Mouse (Mus musculus) intestine, embryonic 15.5 days (tissue): ENCODE measurements around the gene Olfr1215. TPM values are rescaled to one million over a fixed set of nuclear protein-coding genes. Genes with fewer than 3 reads are reported as not detected.
"Not testable (repeated sequence)": the region's sequence is repeated elsewhere in the genome, so short reads cannot be mapped to it uniquely, and the experiment has no call there.

Experiments
- ATAC-seq: fragments of 200-750 bp; cut with Nextera tagmentation; 2 replicates; pipeline ENCODE4 v1.8.0; 2017; ENCODE audit warnings: moderate TSS enrichment, moderate library complexity
- H3K27ac ChIP-seq: fragments of 300-500 bp; sonication (generic); 2 replicates; pipeline ENCODE4 v1.5.1; 2015; ENCODE audit warnings: mild to moderate bottlenecking, inconsistent platforms
- H3K27me3 ChIP-seq: fragments of 300-500 bp; sonication (generic); replicated peaks from 2 replicates; pipeline ENCODE4 v1.6.1; 2015; ENCODE audit warnings: inconsistent platforms
- H3K36me3 ChIP-seq: fragments of 300-500 bp; sonication (generic); 2 replicates; pipeline ENCODE4 v1.6.1; 2015; ENCODE audit warnings: inconsistent platforms
- H3K4me1 ChIP-seq: fragments of 300-500 bp; sonication (generic); replicated peaks from 2 replicates; pipeline ENCODE4 v1.6.1; 2015; ENCODE audit warnings: inconsistent platforms
- H3K4me2 ChIP-seq: fragments of 300-500 bp; sonication (generic); replicated peaks from 2 replicates; pipeline ENCODE4 v1.6.1; 2015; ENCODE audit warnings: mild to moderate bottlenecking, inconsistent platforms
- H3K4me3 ChIP-seq: fragments of 300-500 bp; sonication (generic); replicated peaks from 2 replicates; pipeline ENCODE4 v1.5.1; 2015; ENCODE audit warnings: inconsistent platforms
- H3K9ac ChIP-seq: fragments of 300-500 bp; sonication (generic); 2 replicates; pipeline ENCODE4 v1.6.1; 2015; ENCODE audit warnings: inconsistent platforms
- H3K9me3 ChIP-seq: fragments of 300-500 bp; sonication (generic); 2 replicates; pipeline ENCODE4 v1.6.1; 2016; ENCODE audit warnings: inconsistent platforms
- WGBS: fragments of 180-500 bp; shearing (Covaris S2); methylation state at CpG from one replicate; pipeline ENCODE4 v1.1.7; 2015; 5-methylcytosine and 5-hydroxymethylcytosine counted together
- polyA plus RNA-seq: library from polyadenylated mRNA; unstranded; fragments of >200 nt; fragmentation: Nextera tagmentation; extraction: Ambion mirVana; gene quantifications from 2 replicates; pipeline ENCODE4 v1.2.1, GENCODE M21; 2015

The Olfr1215 gene
- polyA plus RNA-seq, result not detected in 2 replicates

- H3K36me3 ChIP-seq, result no peaks in the 10 kb centered on the region
- no peak within 1 kb of the TSS for H3K27ac ChIP-seq
- H3K4me1 ChIP-seq, result no peaks in the 10 kb centered on the region
- no peaks in the 10 kb centered on the region for H3K27me3 ChIP-seq
- no peak within 1 kb of the TSS for H3K4me3 ChIP-seq
- H3K4me2 ChIP-seq, result no peak within 1 kb of the TSS
- ATAC-seq, result no peak
- WGBS, result 70% methylated on average over 2 of the region's 2 CpGs
- no peak within 1 kb of the TSS for H3K9ac ChIP-seq
- no peaks in the 10 kb centered on the region for H3K9me3 ChIP-seq
Measured at GRCm38 (mm10) chr2:89006873-89007272, at the start of gene Olfr1215. Gene Olfr1215, minus strand, starts transcription at chr2:89006973.

- H3K4me2 ChIP-seq, result no peak within 1 kb of the TSS
- 65% methylated on average over 2 of the region's 2 CpGs for WGBS
- H3K9me3 ChIP-seq, result no peaks in the 10 kb centered on the region
- H3K27ac ChIP-seq, result no peak within 1 kb of the TSS
- no peak within 1 kb of the TSS for H3K9ac ChIP-seq
- no peak for ATAC-seq
- no peaks in the 10 kb centered on the region for H3K36me3 ChIP-seq
- no peak within 1 kb of the TSS for H3K4me3 ChIP-seq
- H3K4me1 ChIP-seq, result no peaks in the 10 kb centered on the region
- no peaks in the 10 kb centered on the region for H3K27me3 ChIP-seq
Measured at GRCm38 (mm10) chr2:89031965-89032364, 25.2 kb upstream of the Olfr1215 start, which contains the start of gene Olfr1217. Gene Olfr1217, minus strand, starts transcription at chr2:89032065.

- WGBS, result 70% methylated on average over 3 of the region's 3 CpGs
- not testable (repeated sequence) for H3K9me3 ChIP-seq, H3K4me2 ChIP-seq, ATAC-seq, H3K36me3 ChIP-seq, H3K4me3 ChIP-seq, H3K27me3 ChIP-seq, H3K4me1 ChIP-seq, H3K27ac ChIP-seq, H3K9ac ChIP-seq
Measured at GRCm38 (mm10) chr2:89021436-89021835, 14.7 kb upstream of the Olfr1215 start.

GRCm38 (mm10) chr2:89018240-89018639 lies 11.5 kb upstream of the Olfr1215 start, which contains the start of gene Olfr1216:
Gene Olfr1216, minus strand, starts transcription at chr2:89018340.
- Histone ChIP-seq H3K4me1 (no peaks in the 10 kb centered on the region), H3K9me3 (no peaks in the 10 kb centered on the region), H3K9ac (no peak within 1 kb of the TSS), H3K36me3 (no peaks in the 10 kb centered on the region), H3K4me3 (no peak within 1 kb of the TSS), H3K4me2 (no peak within 1 kb of the TSS), H3K27ac (no peak within 1 kb of the TSS), H3K27me3 (no peaks in the 10 kb centered on the region)
- WGBS, result 71% methylated on average over 1 of the region's 1 CpGs
- no peak for ATAC-seq

- no peaks in the 10 kb centered on the region for H3K27me3 ChIP-seq
- no peak within 1 kb of the TSS for H3K27ac ChIP-seq
- no peak for ATAC-seq
- no peak within 1 kb of the TSS for H3K4me3 ChIP-seq
- H3K9me3 ChIP-seq, result no peaks in the 10 kb centered on the region
- no peak within 1 kb of the TSS for H3K9ac ChIP-seq
- WGBS, result 86% methylated on average over 1 of the region's 1 CpGs
- no peaks in the 10 kb centered on the region for H3K36me3 ChIP-seq
- H3K4me1 ChIP-seq, result no peaks in the 10 kb centered on the region
- no peak within 1 kb of the TSS for H3K4me2 ChIP-seq
Measured at GRCm38 (mm10) chr2:88992553-88992952, 14.2 kb downstream of the Olfr1215 start, which contains the start of gene Olfr1214. Gene Olfr1214, minus strand, starts transcription at chr2:88992653.

- no peak within 1 kb of the TSS for H3K27ac ChIP-seq
- no peak within 1 kb of the TSS for H3K4me2 ChIP-seq
- ATAC-seq, result no peak
- 85% methylated on average over 1 of the region's 1 CpGs for WGBS
- no peak within 1 kb of the TSS for H3K9ac ChIP-seq
- H3K4me3 ChIP-seq, result no peak within 1 kb of the TSS
- H3K9me3 ChIP-seq, result no peaks in the 10 kb centered on the region
- no peaks in the 10 kb centered on the region for H3K4me1 ChIP-seq
- H3K27me3 ChIP-seq, result no peaks in the 10 kb centered on the region
- no peaks in the 10 kb centered on the region for H3K36me3 ChIP-seq
Measured at GRCm38 (mm10) chr2:88980181-88980580, 26.6 kb downstream of the Olfr1215 start, which contains the start of gene Gm13762. Gene Gm13762, minus strand, starts transcription at chr2:88980281.

- no peak within 1 kb of the TSS for H3K27ac ChIP-seq
- no peak within 1 kb of the TSS for H3K4me3 ChIP-seq
- no peaks in the 10 kb centered on the region for H3K27me3 ChIP-seq
- no peak within 1 kb of the TSS for H3K9ac ChIP-seq
- no peaks in the 10 kb centered on the region for H3K36me3 ChIP-seq
- no peaks in the 10 kb centered on the region for H3K4me1 ChIP-seq
- H3K9me3 ChIP-seq, result no peaks in the 10 kb centered on the region
- H3K4me2 ChIP-seq, result no peak within 1 kb of the TSS
- ATAC-seq, result no peak
Measured at GRCm38 (mm10) chr2:88953669-88954068, 53.1 kb downstream of the Olfr1215 start, which contains the start of gene Olfr1212. Gene Olfr1212, plus strand, starts transcription at chr2:88953969.

Other genes starting within 250 kb of the Olfr1215 start
- gene Olfr1199, start 246.5 kb downstream of the Olfr1215 start, polyA plus RNA-seq, result not detected in 2 replicates
- gene Olfr1200, start 236.5 kb downstream of the Olfr1215 start, polyA plus RNA-seq, result not detected in 2 replicates
- gene Olfr1201, start 213.9 kb downstream of the Olfr1215 start, polyA plus RNA-seq, result not detected in 2 replicates
- gene Olfr1202, start 192.5 kb downstream of the Olfr1215 start, polyA plus RNA-seq, result not detected in 2 replicates
- gene Olfr1205, start 177.2 kb downstream of the Olfr1215 start, polyA plus RNA-seq, result not detected in 2 replicates
- not detected in 2 replicates for gene Olfr1204, start 157.7 kb downstream of the Olfr1215 start, polyA plus RNA-seq
- not detected in 2 replicates for gene Olfr1206, start 143.7 kb downstream of the Olfr1215 start, polyA plus RNA-seq
- not detected in 2 replicates for gene Olfr1208, start 104.7 kb downstream of the Olfr1215 start, polyA plus RNA-seq
- not detected in 2 replicates for gene Olfr1209, start 91.8 kb downstream of the Olfr1215 start, polyA plus RNA-seq
- not detected in 2 replicates for gene Olfr1211, start 68.9 kb downstream of the Olfr1215 start, polyA plus RNA-seq
- gene Olfr1212, start 53.0 kb downstream of the Olfr1215 start, polyA plus RNA-seq, result not detected in 2 replicates
- gene Gm13762, start 26.7 kb downstream of the Olfr1215 start, polyA plus RNA-seq, result not detected in 2 replicates
- gene Olfr1214, start 14.3 kb downstream of the Olfr1215 start, polyA plus RNA-seq, result not detected in 2 replicates
- not detected in 2 replicates for gene Olfr1216, start 11.4 kb upstream of the Olfr1215 start, polyA plus RNA-seq
- not detected in 2 replicates for gene Olfr1217, start 25.1 kb upstream of the Olfr1215 start, polyA plus RNA-seq
- not detected in 2 replicates for gene Olfr1218, start 54.2 kb upstream of the Olfr1215 start, polyA plus RNA-seq
- not detected in 2 replicates for gene Olfr1219, start 76.5 kb upstream of the Olfr1215 start, polyA plus RNA-seq
- gene Olfr1220, start 99.9 kb upstream of the Olfr1215 start, polyA plus RNA-seq, result not detected in 2 replicates
- gene Olfr1221, start 110.3 kb upstream of the Olfr1215 start, polyA plus RNA-seq, result not detected in 2 replicates
- gene Olfr1222, start 126.1 kb upstream of the Olfr1215 start, polyA plus RNA-seq, result not detected in 2 replicates
- not detected in 2 replicates for gene Olfr1223, start 144.6 kb upstream of the Olfr1215 start, polyA plus RNA-seq
- gene Olfr1224-ps1, start 157.1 kb upstream of the Olfr1215 start, polyA plus RNA-seq, result not detected in 2 replicates
- not detected in 2 replicates for gene Olfr1225, start 167.7 kb upstream of the Olfr1215 start, polyA plus RNA-seq
- not detected in 2 replicates for gene Olfr1226, start 193.1 kb upstream of the Olfr1215 start, polyA plus RNA-seq
- gene Olfr1228, start 247.1 kb upstream of the Olfr1215 start, polyA plus RNA-seq, result not detected in 2 replicates